Mouse (Mus musculus) spleen, embryonic (tissue): ENCODE data around the gene Slc5a5.

Experiments
- CTCF ChIA-PET: fragments of 350-600 bp; sonication (Branson Sonifier 250); formaldehyde crosslinking; loops from one replicate; lab custom pipeline; 2022; lab: Charles Lee

Slc5a5 gene

GRCm38 (mm10) chr8:70892022-70892895, at the start of gene Slc5a5:
Gene Slc5a5, minus strand, starts transcription at chr8:70892757.
- CTCF ChIA-PET: interaction anchor here (0.8 to 1.2 kb wide), 2 partner anchors 9 to 19 kb away, joined by 3 read pairs; no protein-coding TSS in a partner anchor

GRCm38 (mm10) chr8:70941478-70941877, 48.9 kb upstream of the Slc5a5 start:
- CTCF ChIA-PET: no interaction called here

GRCm38 (mm10) chr8:70937200-70937599, 44.6 kb upstream of the Slc5a5 start:
- CTCF ChIA-PET: no interaction called here

- CTCF ChIA-PET: no interaction called here
These were observed 42.2 kb upstream of the Slc5a5 start for GRCm38 (mm10) chr8:70934786-70935185.

- CTCF ChIA-PET: no interaction called here
These were observed 40.5 kb upstream of the Slc5a5 start for GRCm38 (mm10) chr8:70933036-70933435.

GRCm38 (mm10) chr8:70931731-70932130, 39.2 kb upstream of the Slc5a5 start:
- CTCF ChIA-PET: no interaction called here

GRCm38 (mm10) chr8:70928778-70929322, 36.3 kb upstream of the Slc5a5 start:
- CTCF ChIA-PET: no interaction called here

GRCm38 (mm10) chr8:70928096-70928495, 35.5 kb upstream of the Slc5a5 start:
- CTCF ChIA-PET: no interaction called here

- CTCF ChIA-PET: no interaction called here
These were observed 33.8 kb upstream of the Slc5a5 start for GRCm38 (mm10) chr8:70926396-70926795.

- CTCF ChIA-PET: no interaction called here
These were observed 33.2 kb upstream of the Slc5a5 start for GRCm38 (mm10) chr8:70925754-70926153.

- CTCF ChIA-PET: interaction anchor here (0.6 kb wide), 1 partner anchor 741 kb away, joined by 13 read pairs; no protein-coding TSS in a partner anchor
These were observed 31.6 kb upstream of the Slc5a5 start for GRCm38 (mm10) chr8:70924151-70924550.

- CTCF ChIA-PET: no interaction called here
These were observed 27.7 kb upstream of the Slc5a5 start for GRCm38 (mm10) chr8:70920049-70920922.

- CTCF ChIA-PET: no interaction called here
These were observed 22.1 kb upstream of the Slc5a5 start for GRCm38 (mm10) chr8:70914704-70915103.

GRCm38 (mm10) chr8:70913523-70913922, 21.0 kb upstream of the Slc5a5 start:
- CTCF ChIA-PET: no interaction called here

- CTCF ChIA-PET: no interaction called here
These were observed 20.4 kb upstream of the Slc5a5 start for GRCm38 (mm10) chr8:70912955-70913354.

- CTCF ChIA-PET: no interaction called here
These were observed 19.0 kb upstream of the Slc5a5 start for GRCm38 (mm10) chr8:70911596-70911995.

GRCm38 (mm10) chr8:70907518-70907917, 15.0 kb upstream of the Slc5a5 start:
- CTCF ChIA-PET: no interaction called here

- CTCF ChIA-PET: no interaction called here
These were observed 13.5 kb upstream of the Slc5a5 start, which contains the start of gene Map1s for GRCm38 (mm10) chr8:70905831-70906736. Gene Map1s, plus strand, starts transcription at chr8:70905932.

- CTCF ChIA-PET: interaction anchor here (0.5 kb wide), 1 partner anchor 458 kb away, joined by 3 read pairs; no protein-coding TSS in a partner anchor
These were observed 12.9 kb upstream of the Slc5a5 start for GRCm38 (mm10) chr8:70905463-70905830.

- CTCF ChIA-PET: no interaction called here
These were observed 12.0 kb upstream of the Slc5a5 start for GRCm38 (mm10) chr8:70904532-70904931.

- CTCF ChIA-PET: no interaction called here
These were observed 11.0 kb upstream of the Slc5a5 start for GRCm38 (mm10) chr8:70903582-70903981.
